Mouse (Mus musculus): ENCODE data around the gene B2m.
A peak's percentile ranks its signal among the peaks of the same experiment; 100 is the strongest.
"Not testable (repeated sequence)": the region's sequence is repeated elsewhere in the genome, so short reads cannot be mapped to it uniquely, and the experiment has no call there.

B2m gene

GRCm38 (mm10) chr2:122147508-122148241 is at the start of gene B2m:
B2m (plus strand) TSS chr2:122147686.
- DNase-seq (ENCODE audit: extremely low read depth, low read depth): peak; percentile 98

GRCm38 (mm10) chr2:122097686-122098085 is 49.8 kb upstream of the B2m start:
- not testable (repeated sequence) for DNase-seq (ENCODE audit: extremely low read depth, low read depth)

- DNase-seq (ENCODE audit: extremely low read depth, low read depth): no peak
Observed at GRCm38 (mm10) chr2:122102070-122102469, 45.4 kb upstream of the B2m start.

- no peak for DNase-seq (ENCODE audit: extremely low read depth, low read depth)
Observed at GRCm38 (mm10) chr2:122108101-122108500, 39.4 kb upstream of the B2m start.

GRCm38 (mm10) chr2:122109714-122110113 is 37.8 kb upstream of the B2m start:
- DNase-seq (ENCODE audit: extremely low read depth, low read depth): no peak

- DNase-seq (ENCODE audit: extremely low read depth, low read depth): no peak
Observed at GRCm38 (mm10) chr2:122116888-122117287, 30.6 kb upstream of the B2m start.

- peak; percentile 89 for DNase-seq (ENCODE audit: extremely low read depth, low read depth)
Observed at GRCm38 (mm10) chr2:122117961-122118958, 29.2 kb upstream of the B2m start, which contains the start of gene Spg11. Spg11 (minus strand) TSS chr2:122118386.

GRCm38 (mm10) chr2:122125680-122126572 is 21.6 kb upstream of the B2m start:
- peak; percentile 67 for DNase-seq (ENCODE audit: extremely low read depth, low read depth)

- no peak for DNase-seq (ENCODE audit: extremely low read depth, low read depth)
Observed at GRCm38 (mm10) chr2:122126765-122127347, 20.6 kb upstream of the B2m start.

GRCm38 (mm10) chr2:122127635-122128034 is 19.9 kb upstream of the B2m start:
- DNase-seq (ENCODE audit: extremely low read depth, low read depth): no peak

GRCm38 (mm10) chr2:122132078-122132477 is 15.4 kb upstream of the B2m start:
- DNase-seq (ENCODE audit: extremely low read depth, low read depth): no peak

- no peak for DNase-seq (ENCODE audit: extremely low read depth, low read depth)
Observed at GRCm38 (mm10) chr2:122132618-122133017, 14.9 kb upstream of the B2m start.

GRCm38 (mm10) chr2:122137839-122138465 is 9.5 kb upstream of the B2m start:
- DNase-seq (ENCODE audit: extremely low read depth, low read depth): peak; percentile 75

GRCm38 (mm10) chr2:122140815-122141214 is 6.7 kb upstream of the B2m start:
- DNase-seq (ENCODE audit: extremely low read depth, low read depth): no peak

GRCm38 (mm10) chr2:122141332-122141967 is 6.0 kb upstream of the B2m start:
- no peak for DNase-seq (ENCODE audit: extremely low read depth, low read depth)

GRCm38 (mm10) chr2:122143111-122143510 is 4.4 kb upstream of the B2m start:
- no peak for DNase-seq (ENCODE audit: extremely low read depth, low read depth)

- DNase-seq (ENCODE audit: extremely low read depth, low read depth): no peak
Observed at GRCm38 (mm10) chr2:122145756-122146155, 1.7 kb upstream of the B2m start.

GRCm38 (mm10) chr2:122146687-122147086 is 799 bp upstream of the B2m start:
- DNase-seq (ENCODE audit: extremely low read depth, low read depth): peak; percentile 69

- peak; percentile 78 for DNase-seq (ENCODE audit: extremely low read depth, low read depth)
Observed at GRCm38 (mm10) chr2:122148242-122148917, 894 bp downstream of the B2m start.
